Mouse (Mus musculus) myocyte (in vitro differentiated cells): Measurements from ENCODE around the gene Dach1.

Experiments
- POLR2A ChIP-seq: IDR thresholded peaks from one replicate; pipeline ENCODE4 v1.6.1; 2011; ENCODE audit warnings: low read depth, mild to moderate bottlenecking, control low read depth, moderate library complexity; ENCODE audit not compliant: insufficient read length
- POLR2AphosphoS2 ChIP-seq: IDR thresholded peaks from one replicate; pipeline ENCODE4 v1.6.1; 2011; ENCODE audit warnings: low read depth, control low read depth; ENCODE audit not compliant: insufficient read length
- USF1 ChIP-seq: IDR thresholded peaks from one replicate; pipeline ENCODE4 v1.6.1; 2011; ENCODE audit warnings: low read depth, mild to moderate bottlenecking, control low read depth, moderate library complexity

- TF ChIP-seq POLR2A (no peak), USF1 (no peak), POLR2AphosphoS2 (no peak)
Measured at GRCm38 (mm10) chr14:97743252-97743651, 426.3 kb downstream of the Dach1 start.
